Mouse (Mus musculus) heart, embryonic 16.5 days (tissue): ENCODE measurements around the gene Acbd6. TPM values are rescaled to one million over a fixed set of nuclear protein-coding genes. Genes with fewer than 3 reads are reported as not detected.

ENCODE experiments used
- ATAC-seq: fragments of 200-750 bp; cut with Nextera tagmentation; replicated peaks from 2 replicates; pipeline ENCODE4 v1.8.0; 2017; ENCODE audit warnings: moderate number of reproducible peaks; ENCODE audit not compliant: insufficient read depth, low FRiP score; ENCODE audit errors: extremely low read depth
- H3K27ac ChIP-seq: fragments of 300-500 bp; sonication (generic); 2 replicates; pipeline ENCODE4 v1.5.1; 2014; ENCODE audit warnings: mild to moderate bottlenecking, low read length, control low read depth, moderate library complexity
- H3K27me3 ChIP-seq: fragments of 300-500 bp; sonication (generic); 2 replicates; pipeline ENCODE4 v1.6.1; 2014; ENCODE audit warnings: low read length, mixed read lengths; ENCODE audit not compliant: control insufficient read depth, insufficient read depth
- H3K36me3 ChIP-seq: fragments of 300-500 bp; sonication (generic); 2 replicates; pipeline ENCODE4 v1.6.1; 2014; ENCODE audit not compliant: control insufficient read depth, insufficient read depth
- H3K4me1 ChIP-seq: fragments of 300-500 bp; sonication (generic); 2 replicates; pipeline ENCODE4 v1.6.1; 2014; ENCODE audit warnings: low read length, mixed read lengths; ENCODE audit not compliant: control insufficient read depth, insufficient read depth
- H3K4me2 ChIP-seq: fragments of 300-500 bp; sonication (generic); 2 replicates; pipeline ENCODE4 v1.6.1; 2014; ENCODE audit warnings: low read depth, mild to moderate bottlenecking, control low read depth, low read length
- H3K4me3 ChIP-seq: fragments of 300-500 bp; sonication (generic); 2 replicates; pipeline ENCODE4 v1.5.1; 2014; ENCODE audit warnings: mild to moderate bottlenecking, control low read depth, low read length
- H3K9ac ChIP-seq: fragments of 300-500 bp; sonication (generic); 2 replicates; pipeline ENCODE4 v1.6.1; 2014; ENCODE audit warnings: low read length, control low read depth
- H3K9me3 ChIP-seq: fragments of 300-500 bp; sonication (generic); replicated peaks from 2 replicates; pipeline ENCODE4 v1.6.1; 2016; ENCODE audit warnings: low read length; ENCODE audit not compliant: control insufficient read depth
- WGBS: fragments of 180-500 bp; shearing (Covaris S2); extraction: QIAGEN DNeasy Blood & Tissue Kit; methylation state at CpG from one replicate; pipeline ENCODE4 v1.1.7; 2014; 5-methylcytosine and 5-hydroxymethylcytosine counted together
- polyA plus RNA-seq: library from polyadenylated mRNA; unstranded; fragments of >200 nt; fragmentation: Nextera tagmentation; extraction: Ambion mirVana; gene quantifications from 2 replicates; pipeline ENCODE4 v1.2.1, GENCODE M21; 2015

The Acbd6 gene
- polyA plus RNA-seq, 1 experiment from 2014 or later = 55.4 TPM

DNA sequence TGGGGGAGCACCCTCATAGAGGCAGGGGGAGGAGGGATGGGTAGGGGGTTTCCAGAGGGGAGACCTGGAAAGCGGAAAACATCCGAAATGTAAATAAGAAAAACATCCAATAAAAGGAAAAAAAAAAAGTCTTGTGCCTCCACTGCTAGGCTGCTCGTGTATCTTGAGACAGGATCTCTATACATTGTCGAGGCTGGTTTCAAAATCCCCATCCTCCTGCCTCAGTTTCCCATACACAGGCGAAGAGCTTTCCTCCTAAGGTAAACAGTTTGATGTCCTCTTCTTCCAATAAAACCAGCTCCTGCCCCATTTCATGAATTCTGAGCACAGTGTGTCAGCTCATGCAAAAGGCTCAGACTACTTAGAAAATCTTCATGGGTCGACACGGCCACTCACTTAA, 19.9 kb upstream of the Acbd6 start:
- H3K27me3 ChIP-seq = no peaks in the 10 kb centered on the region
- no peak for ATAC-seq
- no peak overlapping the region for H3K4me3 ChIP-seq
- no peaks in the 10 kb centered on the region for H3K9me3 ChIP-seq
- H3K4me2 ChIP-seq = no peak overlapping the region
- H3K36me3 ChIP-seq = no peaks in the 10 kb centered on the region
- H3K27ac ChIP-seq = no peak overlapping the region
- H3K9ac ChIP-seq = no peak overlapping the region
- no peaks in the 10 kb centered on the region for H3K4me1 ChIP-seq
- 63% methylated on average over 7 of the region's 7 CpGs for WGBS

DNA sequence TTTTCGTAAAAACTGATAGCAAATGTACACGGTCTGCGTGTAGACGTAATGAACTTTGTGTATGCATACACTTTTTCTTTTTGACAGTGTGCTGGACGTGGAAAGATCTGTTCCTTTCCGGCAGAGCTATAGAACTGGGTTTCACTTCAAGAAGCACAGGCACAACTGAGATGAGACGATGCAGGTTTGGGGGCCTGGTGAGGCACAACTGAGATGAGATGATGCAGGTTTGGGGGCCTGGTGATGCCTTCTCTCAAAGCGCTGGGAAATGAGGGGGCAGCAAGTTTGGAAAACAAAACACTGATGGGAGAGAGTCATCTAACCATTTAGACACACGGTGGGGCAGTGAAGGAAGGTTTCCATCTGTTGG, 293 bp upstream of the Acbd6 start:
- H3K4me1 ChIP-seq = peaks cover 15% of the 10 kb centered on the region
- no peaks in the 10 kb centered on the region for H3K27me3 ChIP-seq
- peak overlapping the region; percentile 79 for H3K4me2 ChIP-seq
- no peak for ATAC-seq
- 52% methylated on average over 9 of the region's 9 CpGs for WGBS
- H3K9me3 ChIP-seq = no peaks in the 10 kb centered on the region
- 0 out of 2 replicates have a peak, but pooled peaks cover 2% of the 10 kb centered on the region for H3K36me3 ChIP-seq
- H3K4me3 ChIP-seq = peak overlapping the region; percentile 79
- peak overlapping the region; percentile 37 for H3K27ac ChIP-seq
- peak overlapping the region; percentile 96 for H3K9ac ChIP-seq

DNA sequence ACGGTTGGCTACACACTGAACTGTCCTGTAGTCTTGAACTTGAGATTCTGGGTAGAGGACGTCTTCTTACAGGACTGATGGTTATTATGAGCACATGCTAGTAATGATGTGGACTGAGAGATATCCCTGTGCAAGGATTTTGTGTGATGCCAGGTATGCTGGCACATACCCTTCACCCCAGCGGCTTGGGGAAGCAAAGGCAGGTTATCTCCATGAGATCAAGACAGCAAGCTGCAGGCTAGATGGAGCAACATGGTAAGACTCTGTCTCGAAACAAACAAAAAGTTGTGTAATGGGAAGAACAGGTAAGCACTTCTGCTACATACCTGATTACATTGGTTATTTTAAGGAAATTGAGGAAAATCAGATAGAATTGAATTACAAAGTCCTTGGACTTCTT, 2.1 kb downstream of the Acbd6 start:
- no peak overlapping the region for H3K4me2 ChIP-seq
- H3K4me1 ChIP-seq = peaks cover 15% of the 10 kb centered on the region
- 82% methylated on average over 4 of the region's 4 CpGs for WGBS
- no peak overlapping the region for H3K27ac ChIP-seq
- H3K36me3 ChIP-seq = 0 out of 2 replicates have a peak, but pooled peaks cover 2% of the 10 kb centered on the region
- H3K9me3 ChIP-seq = no peaks in the 10 kb centered on the region
- no peak for ATAC-seq
- no peak overlapping the region for H3K9ac ChIP-seq
- no peak overlapping the region for H3K4me3 ChIP-seq
- no peaks in the 10 kb centered on the region for H3K27me3 ChIP-seq

DNA sequence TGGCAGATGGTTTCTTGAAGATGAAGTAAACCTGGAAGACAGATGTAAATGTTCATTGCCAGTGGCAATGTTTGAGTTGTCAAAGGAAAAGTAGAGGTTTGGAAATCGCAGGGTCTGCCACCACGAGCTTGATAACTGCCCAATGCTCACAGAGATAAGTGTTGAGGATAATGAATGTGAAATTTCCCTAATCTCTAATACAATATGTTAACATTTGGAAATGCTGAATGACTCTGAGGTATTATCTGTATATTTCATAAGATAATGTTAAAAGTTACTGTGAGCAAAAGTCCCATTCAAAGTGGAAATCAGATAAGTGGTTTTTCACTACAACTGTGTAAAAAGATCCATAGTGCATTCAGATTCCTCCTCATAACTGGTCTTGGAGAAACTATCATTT, 2.8 kb downstream of the Acbd6 start:
- no peaks in the 10 kb centered on the region for H3K27me3 ChIP-seq
- H3K9ac ChIP-seq = no peak overlapping the region
- no peak overlapping the region for H3K4me2 ChIP-seq
- H3K4me1 ChIP-seq = peaks cover 15% of the 10 kb centered on the region
- no peak overlapping the region for H3K27ac ChIP-seq
- H3K9me3 ChIP-seq = no peaks in the 10 kb centered on the region
- ATAC-seq = no peak
- H3K36me3 ChIP-seq = peaks cover 6% of the 10 kb centered on the region; the same call in 1 of the 2 replicates
- 81% methylated on average over 2 of the region's 2 CpGs for WGBS
- no peak overlapping the region for H3K4me3 ChIP-seq

DNA sequence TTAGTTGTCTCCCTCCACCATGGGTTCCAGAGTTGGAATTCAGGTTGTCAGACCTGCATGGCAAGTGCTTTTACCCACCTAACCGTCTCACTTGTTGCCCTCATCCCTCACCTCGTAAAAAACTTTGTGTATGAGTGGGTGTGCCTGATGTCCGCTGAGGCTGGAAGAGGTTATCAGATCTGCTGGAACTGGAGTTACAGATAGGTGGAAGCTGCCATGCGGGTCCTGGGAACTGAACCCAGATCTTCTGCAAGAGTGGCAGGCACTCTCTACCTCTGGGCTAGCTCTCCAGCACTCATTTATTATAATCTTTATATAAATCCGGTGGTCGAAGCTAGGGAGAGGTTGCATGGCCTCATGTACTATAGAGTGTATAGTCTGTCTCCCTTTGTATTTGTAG, 4.3 kb downstream of the Acbd6 start:
- H3K27ac ChIP-seq = no peak overlapping the region
- no peaks in the 10 kb centered on the region for H3K9me3 ChIP-seq
- 65% methylated on average over 6 of the region's 6 CpGs for WGBS
- no peak overlapping the region for H3K9ac ChIP-seq
- no peak overlapping the region for H3K4me3 ChIP-seq
- no peaks in the 10 kb centered on the region for H3K27me3 ChIP-seq
- H3K4me2 ChIP-seq = no peak overlapping the region
- H3K36me3 ChIP-seq = peaks cover 9% of the 10 kb centered on the region; the same call in 1 of the 2 replicates
- no peak for ATAC-seq
- H3K4me1 ChIP-seq = peaks cover 15% of the 10 kb centered on the region

DNA sequence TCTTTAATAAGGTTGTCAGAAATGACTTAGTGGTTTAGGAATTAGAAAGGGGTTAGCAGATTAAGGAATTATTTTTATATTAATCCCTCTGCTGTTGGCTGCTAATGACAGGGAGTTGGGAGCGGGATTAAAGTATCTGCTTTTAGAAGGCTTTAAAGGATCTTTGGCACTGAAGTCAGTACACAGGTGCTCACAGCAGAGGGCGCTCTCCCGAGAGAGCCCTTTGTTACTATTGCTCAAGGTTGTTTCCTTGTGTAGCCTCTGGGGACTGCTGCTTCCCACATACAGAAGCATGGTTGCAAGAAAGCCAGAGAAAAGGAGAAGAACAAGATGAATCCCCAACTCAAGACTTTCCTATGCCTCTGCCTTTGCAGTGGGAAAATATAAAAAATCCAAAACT, 6.8 kb downstream of the Acbd6 start:
- H3K4me1 ChIP-seq = peaks cover 4% of the 10 kb centered on the region
- 26% methylated on average over 3 of the region's 3 CpGs for WGBS
- no peak overlapping the region for H3K27ac ChIP-seq
- H3K9ac ChIP-seq = no peak overlapping the region
- ATAC-seq = no peak
- peaks cover 22% of the 10 kb centered on the region for H3K36me3 ChIP-seq
- peaks cover 5% of the 10 kb centered on the region for H3K9me3 ChIP-seq
- no peaks in the 10 kb centered on the region for H3K27me3 ChIP-seq
- H3K4me3 ChIP-seq = no peak overlapping the region
- H3K4me2 ChIP-seq = no peak overlapping the region

DNA sequence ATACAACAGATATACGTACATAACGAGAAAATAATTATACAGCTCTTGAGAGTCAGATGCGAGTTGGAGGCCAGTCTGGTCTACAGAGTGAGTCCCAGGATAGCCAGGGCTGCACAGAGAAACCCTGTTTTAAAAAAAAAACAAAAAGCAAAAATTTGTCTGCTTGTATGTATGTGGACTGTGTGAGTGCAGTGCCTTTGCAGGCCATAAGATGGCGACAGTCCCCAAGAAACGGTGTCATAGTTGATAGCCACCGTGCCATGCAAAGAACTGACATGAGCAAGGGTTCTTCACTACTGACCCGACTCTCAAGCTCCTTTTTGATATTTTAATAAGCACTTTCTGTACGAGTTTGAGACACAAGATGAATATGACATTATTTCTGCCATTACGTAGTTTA, 10.2 kb downstream of the Acbd6 start:
- Histone ChIP-seq H3K36me3 (peaks cover 20% of the 10 kb centered on the region), H3K4me2 (no peak overlapping the region), H3K27ac (no peak overlapping the region), H3K9me3 (peaks cover 5% of the 10 kb centered on the region), H3K27me3 (no peaks in the 10 kb centered on the region), H3K4me3 (no peak overlapping the region), H3K9ac (no peak overlapping the region), H3K4me1 (no peaks in the 10 kb centered on the region)
- ATAC-seq = no peak
- 95% methylated on average over 9 of the region's 9 CpGs for WGBS

DNA sequence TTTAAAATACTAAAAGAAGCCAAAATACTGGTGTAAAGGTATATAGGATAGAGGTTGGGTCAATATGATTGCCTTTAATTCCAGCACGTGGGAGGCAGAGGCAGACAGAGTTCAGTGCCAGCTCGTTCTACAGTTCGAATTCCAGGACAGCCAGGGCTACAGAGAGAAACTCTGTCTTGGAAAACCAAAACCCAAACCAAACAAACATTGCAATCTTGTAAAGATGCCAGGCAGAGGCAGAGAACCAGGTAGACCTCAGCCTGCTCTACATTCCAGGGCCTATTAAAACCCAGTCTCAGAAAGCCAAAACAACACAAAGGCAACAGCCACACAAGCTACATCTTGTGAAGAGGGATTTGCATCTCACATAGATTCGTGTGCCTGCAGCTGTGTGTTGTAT, 11.4 kb downstream of the Acbd6 start:
- H3K36me3 ChIP-seq = peaks cover 23% of the 10 kb centered on the region
- H3K9ac ChIP-seq = no peak overlapping the region
- no peak overlapping the region for H3K27ac ChIP-seq
- ATAC-seq = no peak
- no peaks in the 10 kb centered on the region for H3K27me3 ChIP-seq
- no peak overlapping the region for H3K4me3 ChIP-seq
- no peak overlapping the region for H3K4me2 ChIP-seq
- peaks cover 5% of the 10 kb centered on the region for H3K9me3 ChIP-seq
- 93% methylated on average over 4 of the region's 4 CpGs for WGBS
- no peaks in the 10 kb centered on the region for H3K4me1 ChIP-seq

DNA sequence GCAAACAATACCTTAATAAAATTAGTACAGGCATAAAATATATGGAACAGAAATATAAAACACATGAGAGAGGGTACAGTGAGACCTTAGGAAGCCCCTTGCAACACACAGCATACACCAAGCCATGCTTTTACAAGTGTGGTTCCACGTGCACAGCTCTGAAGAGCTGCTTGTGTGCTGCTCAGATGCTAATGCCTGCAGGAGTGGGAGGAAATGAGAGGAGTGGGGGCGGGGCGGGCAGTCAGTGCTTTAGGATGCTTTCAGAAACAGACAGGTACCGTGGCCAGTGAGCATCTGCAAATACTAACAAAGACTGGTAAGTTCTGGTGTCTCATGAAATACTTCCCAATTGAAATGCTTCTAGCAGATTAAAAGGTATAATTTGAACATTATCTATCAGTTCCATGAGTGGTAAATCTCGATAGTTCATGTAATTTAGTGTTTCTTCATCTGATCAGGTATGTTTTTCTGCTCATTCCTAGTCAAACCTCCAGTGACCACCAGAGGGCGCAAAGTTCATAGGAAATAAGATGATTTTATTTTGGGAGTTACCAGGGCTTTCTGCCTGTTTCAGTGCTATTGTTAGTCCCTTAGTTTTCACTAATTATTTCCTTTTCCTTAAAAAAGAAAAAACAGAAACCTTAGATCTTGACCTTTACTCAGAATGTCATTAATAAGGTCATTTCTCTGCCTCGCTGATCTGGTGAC, 17.2 kb downstream of the Acbd6 start:
- Histone ChIP-seq H3K36me3 (0 out of 2 replicates have a peak, but pooled peaks cover 2% of the 10 kb centered on the region), H3K4me2 (no peak overlapping the region), H3K27ac (no peak overlapping the region), H3K9ac (no peak overlapping the region), H3K4me1 (no peaks in the 10 kb centered on the region), H3K9me3 (no peaks in the 10 kb centered on the region), H3K4me3 (no peak overlapping the region), H3K27me3 (no peaks in the 10 kb centered on the region)
- WGBS = 31% methylated on average over 7 of the region's 7 CpGs
- ATAC-seq = no peak
